Mouse (Mus musculus): ENCODE data around the gene BC005537.

The BC005537 gene

DNA sequence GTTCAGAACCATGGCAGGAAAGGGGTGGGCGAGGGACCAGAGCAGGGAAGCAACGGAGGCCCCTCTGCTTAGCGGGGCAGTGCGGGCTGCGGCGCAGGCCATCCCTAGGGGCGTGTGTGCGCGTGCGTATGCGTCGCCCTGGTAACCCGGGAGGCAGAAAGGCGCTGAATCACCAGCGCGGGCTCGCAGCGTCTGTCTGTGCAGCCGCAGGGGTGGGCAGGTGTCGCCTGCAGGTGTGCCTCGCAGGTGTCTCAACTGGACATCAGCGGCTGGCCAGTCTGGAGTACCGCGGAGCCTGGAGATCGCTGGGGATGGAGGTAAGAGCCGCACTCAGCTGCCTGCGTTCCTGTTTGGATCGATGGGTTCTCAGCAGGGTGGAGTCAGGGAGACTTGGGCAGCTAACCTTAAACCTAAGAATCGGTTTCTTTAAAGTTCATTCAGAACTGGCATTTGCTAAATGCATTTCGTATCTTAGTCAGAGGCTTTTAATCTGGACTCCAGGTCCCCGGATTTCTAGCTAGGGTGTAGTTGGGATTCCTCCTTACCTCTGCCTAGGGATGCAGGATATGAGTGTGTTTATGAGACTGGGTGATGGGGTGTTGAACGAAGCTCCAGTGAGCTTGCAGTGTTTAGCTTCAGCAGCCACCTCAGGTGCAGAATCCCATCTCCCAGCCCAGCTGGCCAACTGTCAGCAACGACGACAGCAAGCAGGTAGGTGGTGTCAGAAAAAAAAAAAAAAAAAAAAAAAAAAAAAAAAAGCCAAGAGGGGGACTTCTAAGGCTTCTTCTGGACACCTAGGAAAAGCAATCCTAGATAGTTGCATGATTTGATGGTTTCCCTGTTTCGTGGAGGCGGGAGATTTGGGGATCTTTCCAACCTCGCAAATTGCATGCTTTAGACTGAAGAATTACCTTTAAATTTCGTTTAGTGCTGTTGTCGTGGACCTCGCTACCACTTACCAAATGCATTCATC is 43.8 kb downstream of the BC005537 start, which contains the start of gene D130043K22Rik:
TSS of gene D130043K22Rik (plus strand) at position 153 of the 973 bp plus-strand sequence.
- DNase-seq (ENCODE audit: low spot score), result peak; percentile 30

DNA sequence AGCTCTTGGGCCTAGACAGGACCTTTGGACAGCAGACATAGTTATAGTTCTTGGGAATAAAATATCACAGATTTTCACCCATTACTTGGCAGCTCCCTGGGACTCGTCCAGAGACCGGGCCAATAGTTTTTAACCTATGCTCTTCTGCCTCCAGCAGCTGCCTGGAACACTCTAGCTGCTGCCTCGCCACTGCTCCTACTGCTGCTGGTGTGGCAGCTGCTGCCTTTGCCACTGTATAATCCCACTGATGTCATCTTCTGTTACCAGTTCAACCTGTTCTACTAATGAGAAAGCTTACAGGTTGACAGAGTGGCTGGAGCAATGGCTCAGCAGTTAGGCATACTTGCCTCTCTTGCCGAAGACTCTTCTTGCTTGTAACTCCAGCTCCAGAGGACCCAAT is 47.9 kb downstream of the BC005537 start:
- no peak for DNase-seq (ENCODE audit: low spot score)

DNA sequence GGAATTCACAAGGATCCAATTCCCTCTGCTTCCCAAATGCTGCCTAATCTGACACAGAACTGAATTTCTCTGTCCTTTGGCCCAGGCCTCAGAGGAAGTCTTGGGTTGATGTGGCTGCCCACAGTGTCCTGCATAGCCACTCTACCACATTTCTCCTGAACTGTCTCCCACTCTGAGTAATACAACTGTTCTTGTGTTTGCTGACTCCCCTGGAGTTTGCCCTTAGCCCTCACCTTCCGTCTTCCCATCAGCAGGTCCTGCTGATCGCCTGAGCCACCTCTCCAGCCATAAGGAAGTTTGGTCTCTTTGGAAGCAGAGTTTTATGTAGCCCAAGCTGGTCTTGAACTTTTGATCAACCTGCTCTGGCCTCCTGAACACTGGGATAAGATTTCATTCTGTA is 50.5 kb downstream of the BC005537 start:
- no peak for DNase-seq (ENCODE audit: low spot score)

DNA sequence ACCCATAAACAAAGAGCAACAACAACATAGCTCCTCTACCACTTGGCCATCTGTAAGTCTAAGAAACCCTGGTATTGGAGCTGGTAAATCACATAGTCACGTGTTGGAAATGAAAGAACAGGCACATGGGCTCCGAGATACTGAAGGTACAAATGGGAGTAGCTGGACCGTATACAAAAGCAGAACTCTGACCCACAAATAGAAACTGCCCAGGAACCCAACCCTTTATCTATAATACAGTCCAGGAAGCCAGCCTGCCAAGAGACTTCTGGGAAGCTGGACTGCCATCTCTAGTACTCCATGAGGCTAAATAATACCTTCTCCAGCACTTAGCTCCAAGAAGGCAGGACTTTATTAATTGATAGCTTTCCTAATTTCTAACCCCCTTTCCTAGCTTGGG is 51.1 kb downstream of the BC005537 start:
- no peak for DNase-seq (ENCODE audit: low spot score)

DNA sequence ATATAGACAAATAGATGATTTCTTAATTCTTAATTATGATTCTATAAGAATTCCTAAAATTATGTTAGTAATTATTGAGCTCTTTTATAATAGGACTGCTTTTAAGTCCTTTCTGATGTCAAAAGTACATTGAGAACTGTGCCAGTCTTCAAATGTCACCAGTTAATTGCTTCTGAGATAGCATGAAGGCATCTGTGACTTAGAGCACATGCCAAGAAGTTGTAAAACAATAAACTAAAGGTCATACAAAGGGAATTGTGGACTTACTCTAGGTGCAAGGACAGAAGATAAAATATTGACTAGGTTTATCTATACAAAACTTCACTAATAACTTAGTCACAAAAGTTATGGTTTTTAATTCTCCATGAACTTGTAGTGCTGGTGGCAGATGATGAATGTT is 57.7 kb downstream of the BC005537 start:
- DNase-seq (ENCODE audit: low spot score), result no peak

GRCm38 (mm10) chr13:24861084-24861483 is 59.6 kb downstream of the BC005537 start:
- no peak for DNase-seq (ENCODE audit: low spot score)

DNA sequence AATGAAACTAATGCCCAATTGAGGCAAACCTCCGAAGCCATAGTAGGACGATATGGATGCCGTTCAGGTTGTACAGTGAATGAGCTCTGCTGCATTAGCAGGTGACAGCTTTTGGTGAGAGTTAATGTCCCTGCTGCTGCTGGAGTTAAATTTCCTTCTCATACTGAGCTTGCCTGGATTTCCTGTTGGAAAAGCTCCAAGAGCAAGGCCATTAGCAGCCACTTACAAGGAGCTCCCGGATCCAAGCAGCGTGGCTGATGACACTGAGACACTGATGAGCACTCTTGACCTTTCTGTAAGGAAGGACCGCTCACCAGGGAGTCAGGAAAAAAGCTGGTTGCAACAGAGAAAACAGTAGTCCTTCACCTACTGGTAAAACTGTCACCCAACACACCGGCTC is 60.6 kb downstream of the BC005537 start:
- no peak for DNase-seq (ENCODE audit: low spot score)

DNA sequence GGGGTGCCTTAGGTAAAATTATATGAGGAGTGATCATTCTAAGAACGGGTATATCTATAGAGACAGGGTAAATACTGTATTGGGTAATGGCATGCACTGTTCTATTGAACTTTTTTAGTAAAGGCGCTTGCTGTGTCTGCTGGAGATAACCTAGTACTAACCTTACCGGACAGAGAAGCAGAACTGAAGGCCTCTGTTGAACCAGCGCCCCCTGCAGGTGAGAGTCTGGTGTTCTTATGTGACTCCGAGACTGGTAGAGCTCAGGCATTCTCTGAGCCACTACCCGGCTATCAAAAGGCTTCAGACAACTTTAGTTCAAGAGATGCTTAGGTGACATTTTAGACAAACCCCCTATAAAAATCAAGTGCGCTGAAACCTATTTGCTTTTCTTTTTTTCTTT is 61.1 kb downstream of the BC005537 start:
- DNase-seq (ENCODE audit: low spot score), result peak; percentile 17

All from ovary, postnatal 14 days (tissue).